Mouse (Mus musculus): ENCODE measurements at regions not wholly inside any gene's neighbourhood (a gene's known extent, or its start where the extent isn't known, plus 50 kb on each side); places are given as distances from the start of the nearest gene placed in this dataset.
"Not testable (repeated sequence)": the region's sequence is repeated elsewhere in the genome, so short reads cannot be mapped to it uniquely, and the experiment has no call there.

GRCm38 (mm10) chr6:3201507-3201906 lies 197.9 kb downstream of the Samd9l start:
- DNase-seq (ENCODE audit: low read depth, low spot score): not testable (repeated sequence)

GRCm38 (mm10) chr6:3201107-3201506 lies 198.3 kb downstream of the Samd9l start:
- DNase-seq (ENCODE audit: low read depth, low spot score): no peak

GRCm38 (mm10) chr6:3200586-3200985 lies 198.8 kb downstream of the Samd9l start:
- DNase-seq (ENCODE audit: low read depth, low spot score): peak; percentile 65

- DNase-seq (ENCODE audit: low read depth, low spot score): not testable (repeated sequence)
Measured at GRCm38 (mm10) chr6:3192424-3192820, 206.9 kb downstream of the Samd9l start.

DNA sequence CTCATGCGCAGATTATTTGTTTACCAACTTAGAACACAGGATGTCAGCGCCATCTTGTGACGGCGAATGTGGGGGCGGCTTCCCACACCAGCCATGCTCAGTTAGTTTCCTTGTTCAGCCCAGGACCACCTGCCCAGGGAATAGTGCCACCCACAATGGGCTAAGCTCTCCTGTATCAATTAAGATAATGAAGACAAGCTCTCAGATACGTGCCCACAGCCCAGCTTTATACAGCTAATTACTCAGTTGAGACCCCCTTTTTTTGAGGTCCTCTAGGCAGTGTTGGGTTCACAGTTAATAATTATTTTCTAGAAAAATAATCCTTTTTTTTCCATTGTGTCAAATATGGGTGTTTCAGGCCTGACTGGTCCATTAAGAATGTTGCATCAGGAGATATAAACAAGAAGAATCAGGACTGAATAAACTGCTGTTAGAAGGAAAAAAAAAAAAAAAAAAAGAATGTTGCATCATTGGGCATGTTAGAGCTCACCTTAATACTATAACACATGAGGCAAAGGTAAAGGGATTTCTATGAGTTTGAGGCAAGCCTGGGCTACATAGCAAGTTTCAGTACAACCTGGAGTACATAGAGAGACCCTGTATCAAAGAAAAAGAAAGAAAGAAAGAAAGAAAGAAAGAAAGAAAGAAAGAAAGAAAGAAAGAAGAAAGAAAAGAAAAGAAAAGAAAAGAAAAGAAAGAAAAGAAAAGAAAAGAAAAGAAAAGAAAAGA lies 207.5 kb downstream of the Samd9l start:
- DNase-seq (ENCODE audit: low read depth, low spot score): not testable (repeated sequence)

DNA sequence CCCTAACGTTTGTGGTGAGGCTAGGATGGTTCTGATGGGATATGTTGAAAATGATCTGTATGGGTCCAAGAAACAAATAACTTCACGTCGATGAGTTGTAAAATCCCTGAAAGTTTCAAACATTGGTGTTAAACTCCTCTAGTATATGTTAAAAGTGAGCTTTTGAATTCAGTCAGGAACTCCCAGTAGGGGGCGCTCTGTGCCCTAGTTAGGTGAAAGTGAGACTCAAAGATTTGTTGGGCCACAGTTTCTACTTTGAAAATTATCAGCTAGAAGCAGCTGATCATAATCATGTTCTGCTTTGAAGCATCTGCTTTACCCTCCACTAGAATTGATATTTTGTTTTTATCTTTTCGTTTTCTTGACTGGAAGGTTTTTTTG lies 215.6 kb downstream of the Samd9l start:
- peak; percentile 53 for DNase-seq (ENCODE audit: low read depth, low spot score)

- peak; percentile 64 for DNase-seq (ENCODE audit: low read depth, low spot score)
Measured at GRCm38 (mm10) chr6:3182889-3183818, 216.2 kb downstream of the Samd9l start.

DNA sequence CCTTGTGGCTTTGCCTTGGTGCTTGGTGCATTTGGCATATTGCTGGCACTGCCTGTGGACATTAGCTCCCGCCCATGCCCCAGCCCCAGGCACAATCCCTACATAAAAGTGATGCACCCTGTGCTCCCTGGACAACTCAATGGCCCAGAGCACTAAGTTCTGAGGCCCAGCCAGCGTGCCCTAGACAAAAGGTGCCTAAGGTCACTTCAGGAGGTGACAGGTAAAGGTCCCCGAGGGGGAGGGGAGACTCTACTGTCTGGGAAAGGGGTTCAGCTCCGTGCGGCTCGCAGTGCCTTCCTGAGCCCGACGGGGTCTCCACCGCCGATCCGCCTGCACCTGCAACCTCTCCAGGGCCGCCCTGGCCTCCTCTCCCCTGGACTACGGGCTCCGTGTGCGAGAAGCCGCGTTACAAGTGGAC lies 216.9 kb downstream of the Samd9l start:
- not testable (repeated sequence) for DNase-seq (ENCODE audit: low read depth, low spot score)

- not testable (repeated sequence) for DNase-seq (ENCODE audit: low read depth, low spot score)
Measured at GRCm38 (mm10) chr6:3179603-3180348, 219.6 kb downstream of the Samd9l start.

- DNase-seq (ENCODE audit: low read depth, low spot score): not testable (repeated sequence)
Measured at GRCm38 (mm10) chr6:3169479-3169878, 229.9 kb downstream of the Samd9l start.

GRCm38 (mm10) chr6:3166149-3166548 lies 233.2 kb downstream of the Samd9l start:
- not testable (repeated sequence) for DNase-seq (ENCODE audit: low read depth, low spot score)

GRCm38 (mm10) chr6:3151901-3152300 lies 247.5 kb downstream of the Samd9l start:
- DNase-seq (ENCODE audit: low read depth, low spot score): not testable (repeated sequence)

GRCm38 (mm10) chr6:3137823-3138222 lies 261.5 kb downstream of the Samd9l start:
- not testable (repeated sequence) for DNase-seq (ENCODE audit: low read depth, low spot score)

GRCm38 (mm10) chr6:3133763-3134162 lies 265.6 kb downstream of the Samd9l start:
- DNase-seq (ENCODE audit: low read depth, low spot score): not testable (repeated sequence)

DNA sequence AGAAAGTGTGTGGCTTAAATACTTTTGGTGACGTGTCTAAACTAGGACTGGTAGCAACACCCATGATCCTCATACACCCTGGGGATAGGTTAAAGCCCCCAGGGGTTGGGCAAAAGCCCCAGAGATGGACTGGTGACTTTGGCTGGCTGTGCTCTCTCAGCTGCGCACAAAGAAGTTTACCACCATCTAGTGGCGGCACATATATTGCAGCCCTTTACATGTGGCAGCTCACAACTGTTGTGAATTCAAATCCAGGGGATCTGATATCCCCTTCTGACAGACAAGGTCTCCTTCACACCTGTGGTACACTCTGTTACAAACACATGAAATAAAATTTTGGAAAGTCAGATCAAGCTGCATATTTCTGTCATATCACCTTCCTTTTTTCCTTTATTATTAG lies 283.1 kb downstream of the Samd9l start:
- DNase-seq (ENCODE audit: low read depth, low spot score): not testable (repeated sequence)
